Mouse (Mus musculus): ENCODE measurements around the gene Ston2.

Ston2 gene

GRCm38 (mm10) chr12:91654399-91655122 lies 133.6 kb downstream of the Ston2 start:
- DNase-seq: no peak

DNA sequence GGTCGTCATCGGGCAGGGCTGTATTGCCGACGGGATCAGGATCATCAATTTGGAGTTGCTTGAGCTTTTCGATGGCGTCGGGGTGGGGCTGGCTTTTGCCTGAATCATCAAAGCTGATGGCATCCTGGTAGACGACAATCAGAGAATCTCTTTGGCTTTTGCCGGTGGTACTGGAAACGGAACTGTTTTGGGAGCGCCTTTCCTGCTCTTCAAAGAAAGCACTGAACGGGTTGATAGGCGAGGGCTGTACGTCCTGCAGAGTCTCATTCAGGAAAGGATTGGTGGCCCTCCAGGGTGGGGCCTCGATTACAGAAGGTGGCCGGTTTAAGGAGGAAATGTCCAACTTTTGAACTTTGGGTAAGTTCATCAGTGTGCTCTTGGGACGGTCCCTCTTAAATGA lies 139.8 kb downstream of the Ston2 start:
- DNase-seq: no peak

DNA sequence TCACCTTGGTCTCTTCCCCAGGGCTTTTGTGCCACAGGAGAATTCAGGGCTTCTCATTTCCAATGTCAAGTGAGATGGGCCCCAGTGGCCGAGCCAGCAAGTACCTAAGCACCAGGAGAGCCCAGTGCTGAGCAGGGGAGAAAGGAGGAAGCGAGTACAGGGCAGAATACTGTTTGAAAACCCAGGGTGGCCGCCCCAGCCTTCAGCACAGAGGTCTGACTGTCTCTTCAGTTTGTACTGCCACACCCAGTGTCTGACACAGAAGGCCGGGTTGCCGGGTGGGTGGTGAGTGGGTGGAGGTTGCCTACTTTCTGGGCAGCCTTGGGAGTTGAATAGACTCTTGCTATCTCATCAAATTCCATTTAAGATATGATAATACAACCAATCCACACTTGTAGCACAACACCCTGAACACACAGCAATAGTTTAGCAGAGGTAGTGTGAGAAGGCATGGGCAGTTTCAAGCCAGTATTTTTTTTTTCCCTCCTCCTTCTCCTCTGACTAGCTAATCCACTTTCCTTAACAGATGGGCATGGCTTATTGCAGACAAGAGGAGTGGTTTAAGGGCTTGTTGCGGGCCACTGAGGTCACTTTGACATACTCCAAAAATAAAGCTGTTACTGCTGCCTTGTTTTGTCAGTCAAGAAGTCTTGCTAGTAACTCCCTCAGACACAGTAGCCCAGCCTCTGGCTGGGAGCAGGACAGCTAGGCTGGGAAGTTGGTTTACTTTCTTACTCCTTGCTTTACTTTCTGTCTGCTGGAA lies 142.6 kb downstream of the Ston2 start:
- DNase-seq: no peak

- DNase-seq: no peak
Measured at GRCm38 (mm10) chr12:91643221-91643620, 145.0 kb downstream of the Ston2 start.

GRCm38 (mm10) chr12:91642426-91643093 lies 145.6 kb downstream of the Ston2 start:
- DNase-seq: no peak

DNA sequence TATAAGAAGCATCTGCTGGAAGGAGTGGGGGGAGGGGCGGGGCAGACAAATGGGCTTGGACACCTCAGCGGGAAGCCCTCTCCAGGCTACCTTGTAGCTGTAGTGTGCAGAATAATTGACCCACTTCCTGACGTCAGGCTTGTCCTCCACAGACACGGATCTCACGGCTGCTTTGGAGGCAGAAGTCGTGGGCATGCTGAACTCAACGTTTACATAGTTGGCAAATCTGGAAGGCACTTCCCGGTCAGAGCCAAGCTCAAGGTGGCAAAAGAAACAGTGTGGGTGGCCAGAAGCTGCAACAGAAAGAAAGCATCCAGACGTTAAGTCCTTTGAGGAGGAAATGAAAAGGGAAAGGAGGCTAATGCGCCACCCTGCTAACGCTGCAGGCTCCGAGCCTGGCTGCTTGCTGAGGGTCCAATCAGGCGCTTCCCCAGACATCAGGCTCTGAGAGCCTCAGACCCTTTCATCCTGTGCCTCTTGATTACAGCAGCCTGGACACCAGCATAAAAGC lies 146.5 kb downstream of the Ston2 start:
- DNase-seq: no peak

DNA sequence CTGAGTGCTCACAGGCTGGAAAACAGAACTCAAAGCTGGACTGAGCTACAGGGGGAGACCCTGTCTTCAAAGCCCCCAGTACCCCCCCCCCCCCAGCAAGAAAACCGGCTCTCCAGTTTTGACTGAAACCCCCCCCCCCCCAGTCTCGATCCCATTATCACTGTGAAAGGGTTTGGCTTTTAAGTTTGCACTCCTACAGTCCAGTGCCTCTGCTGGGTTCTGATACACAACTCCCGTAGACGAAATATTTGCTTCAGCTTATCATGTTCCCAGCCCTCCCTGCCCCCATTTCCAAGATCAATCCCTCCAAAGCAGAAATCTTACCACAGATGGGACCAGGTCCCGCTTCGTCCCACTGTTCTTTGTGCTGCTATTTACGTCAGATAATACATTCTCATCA lies 147.1 kb downstream of the Ston2 start:
- no peak for DNase-seq

DNA sequence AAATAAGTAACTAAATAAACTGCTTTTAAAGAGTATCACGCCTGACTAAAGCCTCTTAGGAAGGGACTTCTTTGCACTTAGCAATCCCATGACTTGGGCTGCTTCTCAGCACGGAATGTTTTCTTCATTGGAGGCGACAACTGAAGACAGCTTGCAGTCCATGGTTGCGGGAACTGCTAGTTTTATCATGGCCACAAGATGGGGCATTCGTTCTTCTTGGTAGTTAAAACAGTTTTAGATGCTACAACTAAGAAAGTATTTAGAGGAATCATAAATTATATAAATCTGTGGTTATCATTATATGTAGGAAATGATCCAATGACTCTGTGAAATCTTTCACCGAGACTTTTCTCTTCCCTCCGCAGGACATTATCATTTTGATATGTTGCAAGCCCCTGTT lies 147.5 kb downstream of the Ston2 start:
- DNase-seq: peak; percentile 34 to 44

DNA sequence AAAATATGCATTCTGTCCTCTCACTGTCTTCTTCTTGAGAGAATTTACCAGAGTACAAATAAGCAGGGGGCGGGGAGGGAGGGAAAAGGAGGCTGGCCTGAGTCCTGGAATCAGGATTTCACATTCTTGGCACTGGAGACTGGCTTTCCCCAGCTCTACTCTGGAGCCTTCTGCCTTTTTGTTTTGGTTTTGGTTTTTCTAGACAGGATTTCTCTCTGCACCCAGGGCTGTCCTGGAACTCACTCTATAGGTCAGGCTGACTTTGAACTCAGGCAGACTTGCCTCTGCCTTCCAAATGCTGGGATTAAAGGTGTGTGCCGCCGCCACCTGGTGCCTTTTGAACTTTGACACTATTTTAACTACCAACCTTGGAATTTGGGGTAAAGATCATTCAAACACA lies 149.8 kb downstream of the Ston2 start:
- no peak for DNase-seq

DNA sequence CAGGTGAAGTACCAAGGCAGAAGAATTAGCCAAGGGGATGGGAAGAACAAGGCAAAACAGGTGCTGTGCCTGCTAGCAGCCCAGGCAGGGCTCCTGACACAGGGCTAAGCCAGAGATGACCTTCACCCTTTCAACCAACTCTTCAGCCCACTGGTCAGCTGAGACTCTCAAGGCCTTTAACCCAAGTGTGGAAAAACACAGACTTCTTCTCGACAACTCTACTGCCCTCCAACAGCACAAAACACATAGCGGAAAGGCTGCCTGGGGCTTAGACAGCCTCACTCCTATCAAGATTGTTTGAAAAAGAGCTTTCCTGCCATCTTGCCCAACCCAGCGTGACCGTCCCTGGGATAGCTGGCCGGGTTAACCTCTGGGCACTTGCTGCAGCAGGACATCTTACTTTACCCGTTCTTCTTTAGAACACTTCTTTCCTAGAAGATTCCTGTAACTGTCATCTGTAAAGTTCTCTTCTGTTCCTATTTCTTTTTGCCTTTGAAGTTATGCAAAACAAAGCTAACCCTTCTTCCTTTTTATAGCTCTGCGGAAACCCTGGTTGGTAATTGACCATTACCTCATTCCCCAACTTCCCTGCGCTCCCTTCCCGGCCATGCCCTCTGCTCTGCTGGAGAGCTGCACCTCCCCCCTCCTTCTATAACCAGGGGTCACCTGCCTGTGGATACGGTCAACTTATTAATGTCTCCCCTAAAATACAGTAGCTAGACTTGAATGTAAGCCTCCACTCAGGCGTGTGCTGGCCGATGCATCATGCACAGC lies 150.9 kb downstream of the Ston2 start:
- DNase-seq: no peak

DNA sequence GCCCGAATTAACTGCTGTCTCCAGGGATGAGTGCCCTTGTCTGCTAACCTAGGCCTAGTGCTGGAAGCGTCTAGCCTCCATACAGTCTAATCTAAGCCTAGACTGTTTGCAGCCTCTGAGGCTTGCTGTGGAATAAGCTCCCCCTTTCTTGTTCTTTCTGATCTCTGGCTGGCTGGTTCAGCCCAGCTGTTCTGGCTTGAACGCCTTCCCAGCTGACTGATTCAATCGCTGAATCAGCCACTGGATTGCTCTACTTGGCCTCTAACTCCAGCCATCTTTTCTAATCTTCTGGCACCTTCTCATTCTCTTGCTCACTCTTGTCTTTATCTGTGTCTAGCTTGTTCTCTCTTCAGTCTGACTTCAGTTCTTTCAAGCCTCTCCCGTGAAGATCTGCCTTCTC lies 161.7 kb downstream of the Ston2 start:
- DNase-seq: no peak

GRCm38 (mm10) chr12:91625013-91625412 lies 163.2 kb downstream of the Ston2 start:
- peak; percentile 27 to 35 for DNase-seq

- DNase-seq: no peak
Measured at GRCm38 (mm10) chr12:91609425-91609824, 178.8 kb downstream of the Ston2 start.

GRCm38 (mm10) chr12:91607678-91608077 lies 180.5 kb downstream of the Ston2 start:
- no peak for DNase-seq

DNA sequence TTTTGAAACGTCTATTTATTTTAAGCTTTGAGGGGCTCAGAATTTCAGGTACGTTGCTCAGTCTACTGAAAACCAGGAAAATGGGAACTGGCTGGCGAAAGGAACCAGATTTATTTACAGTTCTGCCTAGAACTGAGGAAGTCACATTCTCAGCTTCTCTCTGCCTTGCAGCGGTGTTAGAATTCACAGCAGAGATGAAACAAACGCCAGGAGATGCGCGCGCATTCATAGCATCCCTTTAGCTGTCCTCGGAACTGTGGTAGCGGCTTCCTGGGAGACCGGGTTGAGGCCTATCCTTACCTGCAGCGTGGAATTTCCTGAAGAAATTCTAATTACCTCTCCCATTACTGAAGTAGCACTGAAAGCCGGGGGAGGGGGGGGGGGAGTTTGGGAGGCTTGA lies 181.5 kb downstream of the Ston2 start:
- no peak for DNase-seq

- no peak for DNase-seq
Measured at GRCm38 (mm10) chr12:91604600-91604999, 183.6 kb downstream of the Ston2 start.

DNA sequence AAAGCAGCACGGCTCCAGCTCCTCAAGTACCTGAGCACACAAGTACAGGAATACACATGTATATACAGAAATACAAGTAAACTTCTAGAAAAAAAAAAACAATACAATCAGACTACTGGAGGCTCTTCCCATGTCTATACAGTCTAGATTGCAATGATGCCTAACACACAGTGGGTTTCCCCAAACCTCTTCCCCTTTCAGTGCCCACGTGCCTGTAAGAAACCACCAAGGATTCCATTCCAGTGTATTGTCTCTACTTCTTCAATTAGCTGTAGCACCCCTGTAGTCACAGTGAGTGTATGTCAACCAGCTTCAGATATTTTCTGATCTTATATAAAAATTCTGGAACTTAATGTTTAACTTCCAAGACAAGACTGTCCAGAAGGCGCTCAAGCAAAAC lies 196.1 kb downstream of the Ston2 start:
- no peak for DNase-seq

DNA sequence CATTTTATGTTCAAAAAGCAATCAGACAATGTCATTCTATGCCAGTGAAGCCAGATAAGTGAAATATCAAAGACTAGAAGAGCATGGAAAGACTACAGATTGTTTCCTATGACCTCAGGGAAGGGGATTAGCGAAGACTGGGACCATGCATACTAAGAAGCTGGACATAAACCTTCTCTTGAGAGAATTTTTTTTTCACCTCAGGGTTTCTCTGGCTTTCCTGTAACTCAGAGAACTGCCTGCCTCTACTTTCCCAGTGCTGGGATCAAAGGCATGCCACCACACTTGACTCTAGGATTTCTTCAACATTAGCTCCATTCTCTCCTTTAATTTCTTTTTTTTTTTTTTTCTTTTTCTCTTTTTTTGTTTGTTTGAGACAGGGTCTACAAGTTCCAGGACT lies 197.0 kb downstream of the Ston2 start:
- no peak for DNase-seq

- DNase-seq: peak in 1 of 2 experiments; percentile 16
Measured at GRCm38 (mm10) chr12:91590716-91591115, 197.5 kb downstream of the Ston2 start.

GRCm38 (mm10) chr12:91589847-91590690 lies 198.1 kb downstream of the Ston2 start, which contains the start of gene Gtf2a1:
TSS of gene Gtf2a1 (minus strand) at chr12:91590487.
- DNase-seq: peak; percentile 95

DNA sequence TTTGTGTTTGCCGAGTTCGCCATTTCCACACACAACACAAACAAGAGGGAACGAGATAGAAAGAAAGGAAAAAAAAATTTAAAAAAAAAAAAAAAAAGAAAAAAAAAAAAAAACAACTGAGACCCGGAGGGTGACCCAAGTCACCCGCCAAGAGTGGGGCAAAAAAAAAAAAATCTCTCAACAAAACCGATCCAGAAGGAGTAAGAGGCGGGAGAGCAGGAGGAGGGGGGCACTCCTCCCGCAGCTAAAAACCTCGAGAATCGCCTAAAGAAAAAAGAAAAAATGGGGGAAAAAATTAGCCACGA lies 198.7 kb downstream of the Ston2 start:
- DNase-seq: no peak
